Mouse (Mus musculus) olfactory bulb, adult 2 months (tissue): ENCODE results near the gene Smc3. TPM values are rescaled to one million over a fixed set of nuclear protein-coding genes. Genes with fewer than 3 reads are reported as not detected.
"Not testable (repeated sequence)": the region's sequence is repeated elsewhere in the genome, so short reads cannot be mapped to it uniquely, and the experiment has no call there.

ENCODE experiments used
- H3K27ac ChIP-seq: fragments of 200-500 bp; 2 replicates; pipeline ENCODE4 v1.5.1; 2012; ENCODE audit warnings: low read depth, low read length; ENCODE audit not compliant: insufficient read depth
- H3K4me1 ChIP-seq: fragments of 200-500 bp; 2 replicates; pipeline ENCODE4 v1.6.1; 2012; ENCODE audit warnings: low read length; ENCODE audit not compliant: control insufficient read depth, insufficient read depth
- H3K4me3 ChIP-seq: fragments of 200-500 bp; 2 replicates; pipeline ENCODE4 v1.5.1; 2012; ENCODE audit warnings: mild to moderate bottlenecking, low read depth, low read length, moderate library complexity; ENCODE audit not compliant: insufficient read depth
- CTCF ChIP-seq: fragments of 200-500 bp; IDR thresholded peaks from 2 replicates; pipeline ENCODE4 v1.5.1; 2012; ENCODE audit warnings: low read depth, mild to moderate bottlenecking, low read length, moderate library complexity; ENCODE audit not compliant: insufficient read depth
- POLR2A ChIP-seq: fragments of 200-500 bp; IDR thresholded peaks from 2 replicates; pipeline ENCODE4 v1.6.1; 2012; ENCODE audit warnings: mild to moderate bottlenecking, low read depth, low read length, moderate library complexity; ENCODE audit not compliant: insufficient read depth
- WGBS: fragments of 180-500 bp; shearing (Covaris S2); methylation state at CpG from one replicate; pipeline ENCODE4 v1.1.7; 2018; 5-methylcytosine and 5-hydroxymethylcytosine counted together
- polyA plus RNA-seq: library from polyadenylated mRNA; stranded (reverse); fragments of >200 nt; gene quantifications from 2 replicates; pipeline ENCODE4 v1.2.4, GENCODE M21; 2012; ENCODE audit warnings: low replicate concordance; ENCODE audit not compliant: missing spikeins, insufficient read depth, insufficient read length

The Smc3 gene
- polyA plus RNA-seq, 1 experiment = 104 TPM

DNA sequence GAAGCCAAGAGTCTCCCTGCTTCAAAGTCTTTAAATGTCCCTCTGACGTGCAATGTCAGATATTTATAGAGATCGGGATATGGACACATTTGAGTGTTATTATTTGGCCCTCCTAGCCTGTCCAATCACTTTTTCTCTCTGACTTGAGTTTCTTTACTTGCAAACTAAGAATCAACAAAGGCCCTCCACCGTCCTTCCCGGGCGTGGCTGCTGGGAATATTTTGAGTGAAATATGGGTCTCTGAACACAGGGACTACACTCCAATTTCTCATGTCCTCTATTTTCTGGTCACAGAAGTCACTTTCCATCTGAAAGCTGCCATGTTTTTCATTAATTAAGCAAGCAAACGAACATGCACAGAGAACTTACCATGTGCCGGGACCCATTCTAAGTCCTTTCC lies 25.7 kb upstream of the Smc3 start:
- Histone ChIP-seq H3K4me3 (no peak overlapping the region), H3K4me1 (peaks cover 6% of the 10 kb centered on the region; the same call in 1 of the 2 replicates), H3K27ac (no peak overlapping the region)
- WGBS = 93% methylated on average over 7 of the region's 7 CpGs
- TF ChIP-seq POLR2A (no peak), CTCF (no peak)

DNA sequence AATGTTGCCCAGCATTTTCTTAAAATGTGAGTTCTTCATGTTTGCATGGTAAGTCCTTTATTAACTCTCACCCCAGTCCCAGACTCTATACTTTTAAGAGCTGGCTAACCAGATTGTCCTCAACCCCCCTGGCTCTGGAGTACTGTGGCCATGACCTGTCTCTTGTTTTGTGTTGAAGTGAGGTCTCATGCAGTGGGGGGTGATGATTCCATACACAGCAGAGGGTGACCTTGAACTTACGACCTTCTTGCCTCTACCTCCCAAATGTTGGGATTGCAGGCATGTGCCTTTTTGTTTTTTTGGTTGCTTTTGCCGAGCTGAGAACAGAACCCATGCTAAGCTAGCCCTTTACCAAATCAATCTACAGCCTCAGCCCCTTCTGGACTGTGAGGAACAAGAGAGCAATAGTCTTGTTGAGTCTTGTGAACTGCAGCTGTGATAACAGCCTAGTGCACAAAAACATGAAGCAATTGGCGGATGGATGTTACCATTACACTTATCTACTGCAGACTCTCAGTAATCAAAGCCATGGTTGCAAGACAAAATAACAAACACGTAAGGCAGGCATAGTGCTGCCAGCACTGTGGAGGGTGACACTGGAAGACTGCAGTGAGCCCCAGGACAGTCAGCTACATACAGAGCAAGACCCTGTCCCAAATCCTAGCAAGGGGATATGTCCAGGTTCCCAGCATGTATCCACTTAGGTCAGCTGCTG lies 24.7 kb upstream of the Smc3 start:
- 83% methylated on average over 4 of the region's 4 CpGs for WGBS
- H3K4me1 ChIP-seq = peaks cover 6% of the 10 kb centered on the region; the same call in 1 of the 2 replicates
- H3K4me3 ChIP-seq = no peak overlapping the region
- no peak overlapping the region for H3K27ac ChIP-seq
- TF ChIP-seq POLR2A = no peak
- no peak for TF ChIP-seq CTCF

DNA sequence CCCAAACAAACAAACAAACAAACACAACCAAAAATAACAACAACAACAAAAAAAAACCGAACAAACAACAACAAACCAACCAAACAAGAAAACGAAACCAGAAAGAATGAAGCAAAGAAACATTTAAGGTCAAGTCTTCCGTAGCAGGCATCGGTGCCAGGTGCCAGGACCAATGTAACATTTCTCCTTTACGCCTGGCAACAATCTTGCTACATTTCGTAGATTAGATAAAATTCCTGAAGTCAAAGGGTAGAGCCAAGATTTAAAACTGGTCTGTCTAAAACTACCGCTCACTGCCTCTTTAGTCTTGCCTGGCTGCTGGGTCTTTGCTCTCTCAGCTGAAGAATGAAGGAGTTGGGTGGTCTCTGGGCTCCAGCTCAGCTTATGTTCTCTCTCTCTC lies 24.1 kb upstream of the Smc3 start:
- Histone ChIP-seq H3K4me3 (no peak overlapping the region), H3K4me1 (peaks cover 6% of the 10 kb centered on the region; the same call in 1 of the 2 replicates), H3K27ac (no peak overlapping the region)
- no peak for TF ChIP-seq POLR2A
- TF ChIP-seq CTCF = no peak
- WGBS = 89% methylated on average over 7 of the region's 7 CpGs

DNA sequence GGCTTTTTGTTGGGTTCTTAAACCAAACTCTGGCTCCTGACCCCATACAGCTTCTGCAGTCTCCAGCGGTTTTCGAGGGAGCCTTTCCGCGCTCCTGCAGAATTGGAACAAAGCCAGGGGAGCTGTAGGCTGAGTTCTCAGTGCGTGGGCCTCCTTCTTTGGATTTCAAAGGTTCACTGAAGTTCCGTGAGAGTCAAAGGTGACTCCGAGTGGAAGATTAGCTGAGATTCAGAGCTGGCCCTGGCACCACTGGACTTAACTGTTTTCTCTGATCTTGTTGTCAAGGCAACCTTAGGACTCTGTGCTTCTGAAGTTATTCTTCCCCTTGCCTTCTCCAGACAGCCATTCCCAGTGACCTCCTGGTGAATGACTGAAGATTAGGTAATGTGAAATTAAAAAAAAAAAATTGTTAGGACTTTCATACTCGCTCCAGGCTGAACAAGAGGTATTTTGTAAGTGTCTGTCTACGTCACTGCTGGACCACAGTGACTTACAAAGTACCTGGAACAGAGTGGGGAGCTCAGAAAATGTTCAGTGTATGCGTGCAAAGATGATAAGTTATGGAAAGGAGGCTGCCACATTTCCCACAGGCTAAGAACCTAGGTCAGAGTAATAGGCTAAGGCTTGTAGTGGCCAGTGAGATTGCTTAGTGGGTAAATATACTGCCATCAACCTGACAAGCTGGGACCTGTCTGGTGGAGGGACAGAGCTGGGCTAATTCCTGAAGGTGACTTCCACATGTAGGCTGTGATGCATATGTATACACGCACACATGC lies 23.0 kb upstream of the Smc3 start:
- Histone ChIP-seq H3K27ac (no peak overlapping the region), H3K4me1 (peaks cover 6% of the 10 kb centered on the region; the same call in 1 of the 2 replicates), H3K4me3 (no peak overlapping the region)
- WGBS = 44% methylated on average over 11 of the region's 11 CpGs
- TF ChIP-seq CTCF (no peak), POLR2A (no peak)

DNA sequence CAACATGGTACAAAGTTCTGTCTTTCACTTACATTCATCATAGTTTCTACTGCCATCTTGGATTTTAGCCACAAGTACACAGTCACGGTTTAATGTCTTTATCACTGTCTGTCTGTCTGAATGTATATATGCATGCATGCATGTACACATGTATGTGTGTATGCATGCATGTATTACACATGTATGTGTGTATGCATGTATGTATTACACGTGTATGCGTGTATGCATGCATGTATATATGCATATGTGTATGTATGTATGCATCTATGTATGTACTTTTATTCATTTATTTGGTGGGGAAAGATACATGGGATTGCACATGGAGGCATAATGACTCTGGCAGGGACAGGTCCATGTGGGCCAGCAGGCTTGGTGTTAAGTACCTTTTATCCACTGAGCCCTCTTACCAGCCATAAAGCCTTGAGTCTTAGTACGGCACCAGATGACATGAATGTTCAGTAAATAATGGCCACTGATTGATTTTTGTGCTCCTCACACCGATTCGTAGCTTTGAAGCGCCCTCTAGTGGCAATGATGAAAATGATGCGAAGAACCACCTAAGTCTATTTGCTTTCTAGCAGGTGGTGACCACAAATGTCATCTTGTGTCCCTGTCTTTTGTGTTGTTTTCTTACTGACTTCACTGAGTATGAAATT lies 21.5 kb upstream of the Smc3 start:
- Histone ChIP-seq H3K27ac (no peak overlapping the region), H3K4me3 (no peak overlapping the region), H3K4me1 (peaks cover 9% of the 10 kb centered on the region; the same call in 1 of the 2 replicates)
- 12% methylated on average over 8 of the region's 8 CpGs for WGBS
- no peak for TF ChIP-seq CTCF
- TF ChIP-seq POLR2A = no peak

DNA sequence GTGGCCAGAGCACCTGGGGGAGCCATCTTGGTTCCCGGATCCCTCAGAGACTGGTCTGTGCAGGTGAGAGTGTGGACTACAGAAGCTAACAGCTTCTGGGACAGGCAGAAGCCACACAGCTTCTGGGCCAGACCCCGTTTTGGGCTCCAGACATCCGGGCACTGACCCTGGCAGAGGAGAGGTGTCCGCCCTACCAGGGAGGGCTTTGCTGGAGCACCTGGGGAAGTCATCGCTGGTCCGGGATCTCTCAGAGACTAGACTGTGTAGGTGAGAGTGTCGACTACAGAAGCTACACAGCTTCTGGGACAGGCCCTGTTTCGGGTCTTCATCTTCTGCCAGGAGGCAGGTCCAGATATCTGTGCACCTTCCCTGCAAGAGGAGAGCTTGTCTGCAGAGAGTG lies 19.9 kb upstream of the Smc3 start:
- 89% methylated on average over 8 of the region's 8 CpGs for WGBS

DNA sequence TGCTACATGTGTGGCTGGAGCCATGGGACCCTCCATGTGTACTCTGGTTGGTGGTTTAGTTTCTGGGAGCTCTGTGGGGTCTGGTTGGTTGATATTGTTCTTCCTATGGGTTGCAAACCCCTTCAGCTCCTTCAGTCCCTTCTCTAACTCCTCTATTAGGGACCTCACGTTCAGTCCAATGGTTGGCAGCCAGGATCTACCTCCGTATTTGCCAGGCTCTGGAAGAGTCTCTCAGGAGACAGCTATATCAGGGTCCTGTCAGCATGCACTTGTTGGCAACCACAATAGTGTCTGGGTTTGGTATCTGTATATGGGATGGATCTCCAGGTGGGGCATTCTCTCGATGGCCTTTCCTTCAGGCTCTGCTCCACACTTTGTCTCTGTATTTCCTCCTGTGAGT lies 12.5 kb upstream of the Smc3 start:
- H3K27ac ChIP-seq, H3K4me1 ChIP-seq, H3K4me3 ChIP-seq: not testable (repeated sequence)
- 92% methylated on average over 3 of the region's 3 CpGs for WGBS

More for the DNA sequence above, 19.9 kb upstream of the Smc3 start:
- H3K27ac ChIP-seq, H3K4me3 ChIP-seq, H3K4me1 ChIP-seq: not testable (repeated sequence)

DNA sequence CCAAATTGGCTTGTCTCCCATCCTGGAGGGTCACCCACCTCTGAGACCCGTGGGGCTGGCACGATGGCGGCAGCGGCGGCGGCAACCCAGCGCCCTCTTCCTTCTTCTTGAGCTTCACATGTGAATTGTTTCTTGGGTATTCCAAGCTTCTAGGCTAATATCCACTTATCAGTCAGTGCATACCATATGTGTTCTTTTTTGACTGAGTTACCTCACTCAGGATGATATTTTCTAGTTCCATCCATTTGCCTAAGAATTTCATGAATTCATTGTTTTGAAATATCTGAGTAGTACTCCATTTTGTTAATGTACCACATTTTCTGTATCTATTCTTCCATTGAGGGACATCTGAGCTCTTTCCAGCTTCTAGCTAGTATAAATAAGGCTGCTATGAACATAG lies 11.2 kb upstream of the Smc3 start, which contains the start of gene Nutf2-ps1:
TSS of gene Nutf2-ps1 (minus strand) at position 101 of the 400 bp plus-strand sequence.
- not testable (repeated sequence) for H3K4me1 ChIP-seq, H3K4me3 ChIP-seq, H3K27ac ChIP-seq
- 97% methylated on average over 7 of the region's 7 CpGs for WGBS

DNA sequence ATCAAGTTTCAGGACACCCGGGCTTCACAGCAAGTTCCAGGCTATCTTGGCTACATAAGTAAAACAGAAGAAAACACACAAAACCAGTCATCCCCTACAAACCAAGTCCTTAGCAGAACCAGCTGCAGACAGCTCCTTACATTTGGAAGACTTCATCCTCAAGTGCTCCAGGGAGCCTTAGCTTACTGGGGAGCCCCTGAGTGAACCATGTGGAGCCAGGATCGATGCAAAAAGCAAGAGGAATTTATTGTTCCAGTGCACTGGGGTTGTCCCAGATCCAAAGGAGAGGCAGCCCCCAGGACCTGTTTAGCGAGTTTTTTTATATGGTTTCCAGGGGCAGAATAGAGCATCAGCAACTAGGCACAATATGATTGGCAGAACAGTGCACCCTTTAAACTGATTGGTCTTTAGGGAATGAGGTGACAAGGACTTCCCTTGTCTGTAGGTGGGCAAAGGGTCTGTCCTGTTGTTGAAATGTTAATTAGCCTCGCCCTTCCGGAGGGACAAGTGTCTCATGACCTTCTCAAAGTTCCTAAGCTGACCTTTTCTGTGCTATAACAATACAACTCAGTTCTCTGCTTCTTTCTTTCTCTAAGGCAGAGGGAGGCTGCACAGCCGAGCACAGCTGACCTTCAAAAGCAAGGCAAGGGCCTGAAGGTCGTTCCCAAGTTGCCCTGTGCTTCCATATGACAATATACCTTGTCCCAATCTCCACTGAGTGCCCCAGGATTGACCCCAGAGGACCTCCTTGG lies 3.3 kb upstream of the Smc3 start:
- TF ChIP-seq CTCF (no peak), POLR2A (no peak)
- Histone ChIP-seq H3K4me3 (no peak overlapping the region), H3K4me1 (no peaks in the 10 kb centered on the region), H3K27ac (no peak overlapping the region)
- 71% methylated on average over 7 of the region's 7 CpGs for WGBS
